Mouse (Mus musculus) limb, embryonic 11.5 days (tissue): ENCODE measurements at regions not wholly inside any gene's neighbourhood (a gene's known extent, or its start where the extent isn't known, plus 50 kb on each side); places are given as distances from the start of the nearest gene placed in this dataset.

Source experiments
- ATAC-seq: fragments of 200-750 bp; cut with Nextera tagmentation; 2 replicates; pipeline ENCODE4 v1.8.0; 2017; ENCODE audit warnings: low read depth; ENCODE audit not compliant: insufficient number of reproducible peaks, low FRiP score, low TSS enrichment
- DNase-seq: peaks from one replicate; pipeline ENCODE4 v3.0.0-alpha.2; 2015; ENCODE audit warnings: low spot score
- H3K27ac ChIP-seq: fragments of 300-500 bp; sonication (generic); replicated peaks from 2 replicates; pipeline ENCODE4 v1.5.1; 2014; ENCODE audit warnings: low read depth, mild to moderate bottlenecking, low read length
- H3K27me3 ChIP-seq: fragments of 300-500 bp; sonication (generic); 2 replicates; pipeline ENCODE4 v1.6.1; 2014; ENCODE audit warnings: mild to moderate bottlenecking, low read length, mixed read lengths; ENCODE audit not compliant: control insufficient read depth, insufficient read depth
- H3K36me3 ChIP-seq: fragments of 300-500 bp; sonication (generic); 2 replicates; pipeline ENCODE4 v1.6.1; 2014; ENCODE audit warnings: mild to moderate bottlenecking, low read length, moderate library complexity, mixed read lengths; ENCODE audit not compliant: control insufficient read depth, insufficient read depth
- H3K4me1 ChIP-seq: fragments of 300-500 bp; sonication (generic); 2 replicates; pipeline ENCODE4 v1.6.1; 2014; ENCODE audit warnings: low read length, mixed read lengths; ENCODE audit not compliant: control insufficient read depth, insufficient read depth
- H3K4me2 ChIP-seq: fragments of 300-500 bp; sonication (generic); 2 replicates; pipeline ENCODE4 v1.6.1; 2014; ENCODE audit warnings: low read depth, mild to moderate bottlenecking, moderate library complexity; ENCODE audit not compliant: severe bottlenecking
- H3K4me3 ChIP-seq: fragments of 300-500 bp; sonication (generic); 2 replicates; pipeline ENCODE4 v1.5.1; 2014; ENCODE audit warnings: low read depth, low read length
- H3K9ac ChIP-seq: fragments of 300-500 bp; sonication (generic); 2 replicates; pipeline ENCODE4 v1.6.1; 2014; ENCODE audit warnings: mild to moderate bottlenecking, low read length
- H3K9me3 ChIP-seq: fragments of 300-500 bp; sonication (generic); 2 replicates; pipeline ENCODE4 v1.6.1; 2016; ENCODE audit warnings: low read length; ENCODE audit not compliant: control insufficient read depth
- WGBS: fragments of 180-500 bp; shearing (Covaris S2); extraction: QIAGEN DNeasy Blood & Tissue Kit; methylation state at CpG from one replicate; pipeline ENCODE4 v1.1.7; 2014; 5-methylcytosine and 5-hydroxymethylcytosine counted together

GRCm38 (mm10) chr10:109607121-109607520 lies 596.3 kb upstream of the Syt1 start:
- no peaks in the 10 kb centered on the region for H3K27me3 ChIP-seq
- no peaks in the 10 kb centered on the region for H3K9me3 ChIP-seq
- H3K36me3 ChIP-seq: no peaks in the 10 kb centered on the region
- ATAC-seq: no peak
- H3K4me1 ChIP-seq: no peaks in the 10 kb centered on the region
- H3K4me2 ChIP-seq: no peak overlapping the region
- no peak overlapping the region for H3K4me3 ChIP-seq
- no peak overlapping the region for H3K9ac ChIP-seq
- H3K27ac ChIP-seq: no peak overlapping the region
- DNase-seq: no peak
- WGBS: 77% methylated on average over 5 of the region's 5 CpGs

DNA sequence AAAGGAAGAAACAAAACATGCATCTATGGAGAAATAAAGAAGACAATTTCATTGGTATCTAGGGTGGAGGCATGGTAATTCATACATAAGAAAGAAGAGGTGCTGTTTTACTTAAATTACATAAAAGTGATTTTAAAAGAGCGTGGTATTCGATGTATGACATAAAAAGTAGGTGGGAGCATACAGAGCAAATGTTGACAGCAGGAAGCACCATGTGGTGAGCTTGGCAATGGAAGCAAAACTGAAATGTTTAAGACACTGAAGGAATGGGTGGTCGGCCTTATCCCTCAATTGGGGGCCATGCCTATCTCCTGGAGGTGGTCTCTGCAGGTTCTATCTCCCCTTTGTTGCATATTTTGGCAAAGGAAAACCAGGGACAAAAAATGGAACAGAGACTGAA lies 592.5 kb upstream of the Syt1 start:
- no peaks in the 10 kb centered on the region for H3K36me3 ChIP-seq
- H3K4me3 ChIP-seq: no peak overlapping the region
- DNase-seq (no peak), ATAC-seq (no peak)
- no peaks in the 10 kb centered on the region for H3K9me3 ChIP-seq
- WGBS: 86% methylated on average over 3 of the region's 3 CpGs
- no peak overlapping the region for H3K9ac ChIP-seq
- H3K4me1 ChIP-seq: no peaks in the 10 kb centered on the region
- no peak overlapping the region for H3K4me2 ChIP-seq
- no peaks in the 10 kb centered on the region for H3K27me3 ChIP-seq
- H3K27ac ChIP-seq: no peak overlapping the region

DNA sequence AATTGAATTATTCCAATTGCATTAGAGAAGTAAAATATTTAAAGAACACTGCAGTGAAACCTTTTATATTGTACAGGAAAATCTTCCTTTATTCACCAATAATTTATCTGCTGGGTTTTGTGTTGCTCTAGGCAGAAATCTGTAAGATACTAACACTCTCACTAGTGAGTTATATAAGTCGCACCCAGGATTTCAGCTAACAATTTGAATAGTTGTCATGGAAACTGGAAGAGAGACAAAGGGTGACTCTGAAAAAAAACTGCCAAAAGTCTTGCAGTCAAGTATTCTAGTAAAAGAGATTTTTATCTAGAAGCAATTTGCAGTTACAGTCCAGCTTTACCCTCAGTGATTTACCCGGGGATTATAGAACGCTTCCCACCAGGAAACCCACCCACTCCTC lies 587.8 kb upstream of the Syt1 start:
- DNase-seq: no peak
- Histone ChIP-seq H3K27ac (no peak overlapping the region), H3K9ac (no peak overlapping the region), H3K4me3 (no peak overlapping the region), H3K36me3 (no peaks in the 10 kb centered on the region), H3K4me2 (no peak overlapping the region), H3K27me3 (no peaks in the 10 kb centered on the region), H3K9me3 (no peaks in the 10 kb centered on the region), H3K4me1 (no peaks in the 10 kb centered on the region)
- WGBS: 83% methylated on average over 3 of the region's 3 CpGs
- ATAC-seq: no peak

GRCm38 (mm10) chr10:109573200-109573599 lies 562.4 kb upstream of the Syt1 start:
- Histone ChIP-seq H3K9ac (no peak overlapping the region), H3K4me2 (no peak overlapping the region), H3K4me1 (no peaks in the 10 kb centered on the region), H3K36me3 (no peaks in the 10 kb centered on the region), H3K27me3 (no peaks in the 10 kb centered on the region), H3K4me3 (no peak overlapping the region), H3K27ac (no peak overlapping the region), H3K9me3 (no peaks in the 10 kb centered on the region)
- DNase-seq (no peak), ATAC-seq (no peak)
- 93% methylated on average over 4 of the region's 4 CpGs for WGBS

DNA sequence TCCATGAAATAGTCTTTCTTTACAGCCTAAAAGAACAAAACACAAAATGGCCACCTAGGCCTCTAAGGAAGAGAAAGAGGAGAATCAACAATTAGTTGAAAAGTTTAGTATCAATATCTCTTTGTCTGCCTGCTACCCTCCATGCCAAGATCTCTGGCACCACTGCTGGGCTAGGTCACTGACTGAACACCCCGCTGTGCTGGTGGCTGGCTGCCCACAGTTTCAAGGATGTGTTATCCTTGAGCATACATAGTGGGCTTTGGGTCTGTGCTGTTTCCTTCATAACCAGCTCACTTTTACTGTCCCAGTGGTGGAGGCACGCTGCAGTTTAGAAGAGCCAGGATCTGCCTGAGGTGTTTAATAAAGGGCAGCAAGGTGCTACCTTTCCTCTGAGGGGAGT lies 559.0 kb upstream of the Syt1 start:
- ATAC-seq (no peak), DNase-seq (no peak)
- H3K9me3 ChIP-seq: no peaks in the 10 kb centered on the region
- H3K4me3 ChIP-seq: no peak overlapping the region
- H3K27me3 ChIP-seq: no peaks in the 10 kb centered on the region
- 90% methylated on average over 2 of the region's 2 CpGs for WGBS
- H3K27ac ChIP-seq: no peak overlapping the region
- H3K4me1 ChIP-seq: no peaks in the 10 kb centered on the region
- no peak overlapping the region for H3K9ac ChIP-seq
- no peak overlapping the region for H3K4me2 ChIP-seq
- H3K36me3 ChIP-seq: no peaks in the 10 kb centered on the region

GRCm38 (mm10) chr10:109566675-109567074 lies 555.9 kb upstream of the Syt1 start:
- Histone ChIP-seq H3K36me3 (no peaks in the 10 kb centered on the region), H3K27me3 (no peaks in the 10 kb centered on the region), H3K9ac (no peak overlapping the region), H3K4me1 (no peaks in the 10 kb centered on the region), H3K4me2 (no peak overlapping the region), H3K4me3 (no peak overlapping the region), H3K27ac (no peak overlapping the region), H3K9me3 (no peaks in the 10 kb centered on the region)
- DNase-seq (no peak), ATAC-seq (no peak)
- 80% methylated on average over 2 of the region's 2 CpGs for WGBS

GRCm38 (mm10) chr10:109561638-109562037 lies 550.9 kb upstream of the Syt1 start:
- WGBS: 88% methylated on average over 2 of the region's 2 CpGs
- H3K36me3 ChIP-seq: no peaks in the 10 kb centered on the region
- no peaks in the 10 kb centered on the region for H3K9me3 ChIP-seq
- ATAC-seq: no peak
- no peaks in the 10 kb centered on the region for H3K27me3 ChIP-seq
- no peak overlapping the region for H3K4me2 ChIP-seq
- no peak overlapping the region for H3K9ac ChIP-seq
- no peak overlapping the region for H3K27ac ChIP-seq
- H3K4me3 ChIP-seq: no peak overlapping the region
- no peak for DNase-seq
- no peaks in the 10 kb centered on the region for H3K4me1 ChIP-seq

- Histone ChIP-seq H3K9me3 (no peaks in the 10 kb centered on the region), H3K36me3 (no peaks in the 10 kb centered on the region), H3K4me2 (no peak overlapping the region), H3K27ac (no peak overlapping the region), H3K4me3 (no peak overlapping the region), H3K27me3 (no peaks in the 10 kb centered on the region), H3K9ac (no peak overlapping the region), H3K4me1 (no peaks in the 10 kb centered on the region)
- DNase-seq: no peak
- 21% methylated on average over 1 of the region's 1 CpGs for WGBS
- ATAC-seq: no peak
Measured at GRCm38 (mm10) chr10:109561094-109561493, 550.3 kb upstream of the Syt1 start.

DNA sequence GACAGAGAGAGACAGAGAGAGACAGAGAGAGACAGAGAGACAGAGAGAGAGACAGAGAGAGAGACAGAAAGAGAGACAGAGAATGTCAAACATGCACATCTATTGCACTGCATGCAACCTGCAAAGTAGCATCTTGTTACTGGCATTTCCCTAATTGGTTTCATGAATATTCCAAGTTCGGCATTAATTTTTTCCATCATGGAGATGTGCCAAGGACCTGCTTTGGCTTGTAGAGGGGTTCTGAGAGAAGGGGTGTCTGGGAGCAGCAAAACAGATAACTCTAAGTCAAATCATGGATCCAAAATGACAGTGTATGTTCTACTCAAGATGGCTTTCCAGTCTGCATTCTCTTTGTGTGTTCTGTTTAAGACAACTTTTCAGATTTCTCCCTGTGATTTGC lies 532.5 kb upstream of the Syt1 start:
- no peak for ATAC-seq
- H3K4me2 ChIP-seq: no peak overlapping the region
- no peak for DNase-seq
- H3K36me3 ChIP-seq: no peaks in the 10 kb centered on the region
- WGBS: 93% methylated on average over 1 of the region's 1 CpGs
- no peaks in the 10 kb centered on the region for H3K4me1 ChIP-seq
- no peak overlapping the region for H3K4me3 ChIP-seq
- no peaks in the 10 kb centered on the region for H3K27me3 ChIP-seq
- H3K9ac ChIP-seq: no peak overlapping the region
- no peaks in the 10 kb centered on the region for H3K9me3 ChIP-seq
- H3K27ac ChIP-seq: no peak overlapping the region
